Mouse (Mus musculus) embryonic fibroblast, embryonic 13.5 days (primary cell): ENCODE measurements around the gene Mreg. TPM values are rescaled to one million over a fixed set of nuclear protein-coding genes. Genes with fewer than 3 reads are reported as not detected.

Experiments used
- H3K27ac ChIP-seq: 2 replicates; pipeline ENCODE4 v1.5.1; 2012; ENCODE audit warnings: low read length, control low read depth, inconsistent platforms; ENCODE audit not compliant: insufficient read depth
- H3K4me1 ChIP-seq: 2 replicates; pipeline ENCODE4 v1.6.1; 2011; ENCODE audit warnings: low read length; ENCODE audit not compliant: control insufficient read depth, insufficient read depth
- H3K4me3 ChIP-seq: 2 replicates; pipeline ENCODE4 v1.5.1; 2011; ENCODE audit warnings: mild to moderate bottlenecking, control low read depth, low read length; ENCODE audit not compliant: insufficient read depth
- CTCF ChIP-seq: IDR thresholded peaks from 2 replicates; pipeline ENCODE4 v1.5.1; 2011; ENCODE audit warnings: mild to moderate bottlenecking, control low read depth, low read length, moderate library complexity, borderline replicate concordance; ENCODE audit not compliant: insufficient read depth
- POLR2A ChIP-seq: IDR thresholded peaks from 2 replicates; pipeline ENCODE4 v1.6.1; 2011; ENCODE audit warnings: low read depth, mild to moderate bottlenecking, control low read depth, low read length, moderate library complexity
- polyA plus RNA-seq: library from polyadenylated mRNA; stranded (reverse); fragments of >200 nt; gene quantifications from 2 replicates; pipeline ENCODE4 v1.2.4, GENCODE M21; 2011; ENCODE audit warnings: low read depth; ENCODE audit not compliant: missing spikeins, insufficient read length

Mreg gene
- polyA plus RNA-seq, 1 experiment = 0.67 TPM

GRCm38 (mm10) chr1:72196626-72197359, 15.3 kb downstream of the Mreg start:
- TF ChIP-seq POLR2A (no peak), CTCF (no peak)
- Histone ChIP-seq H3K4me1 (no peaks in the 10 kb centered on the region), H3K27ac (no peak overlapping the region), H3K4me3 (no peak overlapping the region)

- Histone ChIP-seq H3K27ac (no peak overlapping the region), H3K4me3 (no peak overlapping the region), H3K4me1 (no peaks in the 10 kb centered on the region)
- TF ChIP-seq POLR2A (no peak), CTCF (no peak)
These were observed 16.0 kb downstream of the Mreg start for GRCm38 (mm10) chr1:72196123-72196522.

- H3K27ac ChIP-seq = no peak overlapping the region
- TF ChIP-seq CTCF = no peak
- no peak for TF ChIP-seq POLR2A
- H3K4me1 ChIP-seq = 0 out of 2 replicates have a peak, but pooled peaks cover 5% of the 10 kb centered on the region
- no peak overlapping the region for H3K4me3 ChIP-seq
These were observed 20.7 kb downstream of the Mreg start for GRCm38 (mm10) chr1:72191449-72191848.

- Histone ChIP-seq H3K4me1 (0 out of 2 replicates have a peak, but pooled peaks cover 5% of the 10 kb centered on the region), H3K4me3 (no peak overlapping the region), H3K27ac (no peak overlapping the region)
- no peak for TF ChIP-seq POLR2A
- no peak for TF ChIP-seq CTCF
These were observed 23.9 kb downstream of the Mreg start for GRCm38 (mm10) chr1:72188142-72188738.

- no peak for TF ChIP-seq POLR2A
- Histone ChIP-seq H3K4me3 (no peak overlapping the region), H3K27ac (no peak overlapping the region), H3K4me1 (peaks cover 12% of the 10 kb centered on the region; the same call in 1 of the 2 replicates)
These were observed 24.6 kb downstream of the Mreg start for GRCm38 (mm10) chr1:72187486-72187885.

- Histone ChIP-seq H3K4me1 (peaks cover 12% of the 10 kb centered on the region; the same call in 1 of the 2 replicates), H3K4me3 (no peak overlapping the region), H3K27ac (no peak overlapping the region)
- no peak for TF ChIP-seq CTCF
- TF ChIP-seq POLR2A = no peak
These were observed 26.0 kb downstream of the Mreg start for GRCm38 (mm10) chr1:72186151-72186550.

GRCm38 (mm10) chr1:72183554-72183953, 28.6 kb downstream of the Mreg start:
- H3K27ac ChIP-seq = no peak overlapping the region
- no peak overlapping the region for H3K4me3 ChIP-seq
- H3K4me1 ChIP-seq = peaks cover 12% of the 10 kb centered on the region; the same call in 1 of the 2 replicates
- TF ChIP-seq POLR2A = no peak
- no peak for TF ChIP-seq CTCF

GRCm38 (mm10) chr1:72182930-72183499, 29.1 kb downstream of the Mreg start:
- TF ChIP-seq POLR2A (no peak), CTCF (no peak)
- peaks cover 12% of the 10 kb centered on the region; the same call in 1 of the 2 replicates for H3K4me1 ChIP-seq
- no peak overlapping the region for H3K4me3 ChIP-seq
- H3K27ac ChIP-seq = no peak overlapping the region

GRCm38 (mm10) chr1:72179947-72180346, 32.2 kb downstream of the Mreg start:
- H3K4me3 ChIP-seq = no peak overlapping the region
- peaks cover 7% of the 10 kb centered on the region; the same call in 1 of the 2 replicates for H3K4me1 ChIP-seq
- TF ChIP-seq CTCF = no peak
- TF ChIP-seq POLR2A = no peak
- H3K27ac ChIP-seq = no peak overlapping the region

GRCm38 (mm10) chr1:72176239-72176638, 35.9 kb downstream of the Mreg start:
- no peak for TF ChIP-seq POLR2A
- TF ChIP-seq CTCF = no peak
- no peak overlapping the region for H3K27ac ChIP-seq
- no peak overlapping the region for H3K4me3 ChIP-seq
- H3K4me1 ChIP-seq = no peaks in the 10 kb centered on the region; the same call in 1 of the 2 replicates
